In genomic region chr7:126200178-126200996, GRCm38 (mm10) we compare ENCODE assay signal across 7 mouse cellular contexts. TPM values are rescaled to one million over a fixed set of nuclear protein-coding genes. Genes with fewer than 3 reads are reported as not detected.
DNase-seq lines count a peak whose midpoint lies in the region; ATAC-seq lines count a peak whose summit lies in the region.

Gene Xpo6, minus strand, starts transcription at chr7:126200501.

- peak within 1 kb of the TSS; percentile 98 for H3K9ac ChIP-seq in intestine, embryonic 16.5 days (ENCODE audit: low read depth, low read length)
- H3K9ac ChIP-seq in midbrain, embryonic 11.5 days (ENCODE audit: low read length) = peak within 1 kb of the TSS; percentile 95

- WGBS in intestine, embryonic 16.5 days = under 1% methylated on average over 56 of the region's 57 CpGs
- WGBS in midbrain, embryonic 11.5 days = 1% methylated on average over 55 of the region's 57 CpGs

- H3K9me3 ChIP-seq in intestine, embryonic 16.5 days (ENCODE audit: control insufficient read depth, low read length) = no peaks in the 10 kb centered on the region
- H3K9me3 ChIP-seq in midbrain, embryonic 11.5 days (ENCODE audit: control insufficient read depth, low read length) = no peaks in the 10 kb centered on the region

- intact Hi-C loops in left cerebral cortex, postnatal 36 days (cut with DNase I) = no loop called here

- ATAC-seq in intestine, embryonic 16.5 days = peak; percentile 94
- ATAC-seq in midbrain, embryonic 11.5 days (ENCODE audit: low FRiP score) = peak; percentile 99

- H3K4me3 ChIP-seq in intestine, embryonic 16.5 days (ENCODE audit: low read length) = peak within 1 kb of the TSS; percentile 100
- peak within 1 kb of the TSS; percentile 96 for H3K4me3 ChIP-seq in midbrain, embryonic 11.5 days (ENCODE audit: low read depth, low read length)

- DNase-seq in adrenal gland, adult 2 months = peak; percentile 97
- peak; percentile 96 for DNase-seq in embryo, embryonic 11.5 days (ENCODE audit: low read depth, low spot score)
- DNase-seq in gastrocnemius, postnatal 4 days (ENCODE audit: low spot score in 2 of 2) = peak; percentile 89 to 98
- peak; percentile 93 to 96 for DNase-seq in left cerebral cortex, postnatal 36 days (ENCODE audit: low spot score in 2 of 2)
- peak; percentile 100 for DNase-seq in midbrain, embryonic 11.5 days (ENCODE audit: low spot score, missing footprints)
- DNase-seq in skeletal muscle tissue, adult 2 months (ENCODE audit: low read depth, low spot score) = peak; percentile 90

- no peaks in the 10 kb centered on the region for H3K36me3 ChIP-seq in intestine, embryonic 16.5 days (ENCODE audit: control insufficient read depth, insufficient read depth, low read length)
- no peaks in the 10 kb centered on the region for H3K36me3 ChIP-seq in midbrain, embryonic 11.5 days (ENCODE audit: control insufficient read depth, insufficient read depth, low read length)

- peak within 1 kb of the TSS; percentile 86 for H3K4me2 ChIP-seq in intestine, embryonic 16.5 days (ENCODE audit: low read depth, low read length)
- peak within 1 kb of the TSS; percentile 84 for H3K4me2 ChIP-seq in midbrain, embryonic 11.5 days

- peaks cover 15% of the 10 kb centered on the region for H3K4me1 ChIP-seq in intestine, embryonic 16.5 days (ENCODE audit: control insufficient read depth, insufficient read depth, low read length)
- peaks cover 13% of the 10 kb centered on the region for H3K4me1 ChIP-seq in midbrain, embryonic 11.5 days (ENCODE audit: control insufficient read depth, insufficient read depth, low read length)

- no peaks in the 10 kb centered on the region for H3K27me3 ChIP-seq in intestine, embryonic 16.5 days (replicated peaks; ENCODE audit: control insufficient read depth, insufficient read depth, low read length)
- H3K27me3 ChIP-seq in midbrain, embryonic 11.5 days (ENCODE audit: control insufficient read depth, insufficient read depth, low read length) = no peaks in the 10 kb centered on the region

- H3K27ac ChIP-seq in intestine, embryonic 16.5 days (ENCODE audit: low read length) = peak within 1 kb of the TSS; percentile 87
- H3K27ac ChIP-seq in midbrain, embryonic 11.5 days (ENCODE audit: low read depth, low read length) = peak within 1 kb of the TSS; percentile 54; the same call in 1 of the 2 replicates

RNA-seq across cellular contexts. Expression of gene Xpo6, which starts in this region (rescaled TPM):
- total RNA-seq in adrenal gland, adult 2 months (2021) = 100 to 1,000 TPM in 1 of 2 experiments, 10 to 100 TPM in 1; 87.1 to 100 TPM
- 131 and 176 TPM in 2 replicates for polyA plus RNA-seq in adrenal gland, adult 2 months (2012; rRNA removed)
- 10 to 100 TPM; 53.7 to 58.6 TPM for total RNA-seq in gastrocnemius, postnatal 4 days (2021)
- polyA plus RNA-seq in intestine, embryonic 16.5 days (2015; fragmentation: Nextera tagmentation; extraction: Ambion mirVana) = 27.3 and 28.2 TPM in 2 replicates
- 10 to 100 TPM; 91.6 to 99.2 TPM for total RNA-seq in left cerebral cortex, postnatal 36 days (2021)
- 56.2 TPM in 2 replicates for polyA plus RNA-seq in midbrain, embryonic 11.5 days (2014; fragmentation: Nextera tagmentation; extraction: Ambion mirVana)

Comparison
In these comparisons a context has a peak if more than half of its experiments do, and no peak if none do; other contexts are left out.
1. Peak in every context shown above with its lines: DNase-seq, ATAC-seq, H3K4me3 ChIP-seq and H3K27ac ChIP-seq.